Mouse (Mus musculus): ENCODE measurements at regions not wholly inside any gene's neighbourhood (a gene's known extent, or its start where the extent isn't known, plus 50 kb on each side); places are given as distances from the start of the nearest gene placed in this dataset.

- no peak for TF ChIP-seq POLR2A (IDR thresholded peaks at IDR 0.05; ENCODE audit: low read depth, low read length)
- WGBS: 80% methylated on average over 12 of the region's 12 CpGs
- no peak for DNase-seq
- no peaks in the 10 kb centered on the region for H3K36me3 ChIP-seq (ENCODE audit: control insufficient read depth, insufficient read depth, low read length)
- no peak overlapping the region for H3K4me3 ChIP-seq (ENCODE audit: insufficient read depth, low read depth, low read length)
- no peaks in the 10 kb centered on the region for H3K4me1 ChIP-seq (ENCODE audit: control insufficient read depth, insufficient read depth, low read length)
- no peak overlapping the region for H3K27ac ChIP-seq (ENCODE audit: insufficient read depth, low read depth, low read length)
- H3K27me3 ChIP-seq (replicated peaks; ENCODE audit: control insufficient read depth, insufficient read depth, low read length): no peaks in the 10 kb centered on the region
These were observed 101.8 kb downstream of the Nptx2 start for GRCm38 (mm10) chr5:144647311-144648104.

- H3K36me3 ChIP-seq (ENCODE audit: control insufficient read depth, insufficient read depth, low read length): no peaks in the 10 kb centered on the region
- peak; percentile 56 for DNase-seq
- 56% methylated on average over 5 of the region's 5 CpGs for WGBS
- TF ChIP-seq CTCF (conservative IDR thresholded peaks at IDR 0.05; ENCODE audit: insufficient read depth, insufficient read length, low read depth, low read length) (no peak), POLR2A (IDR thresholded peaks at IDR 0.05; ENCODE audit: low read depth, low read length) (no peak)
- no peaks in the 10 kb centered on the region for H3K4me1 ChIP-seq (ENCODE audit: control insufficient read depth, insufficient read depth, low read length)
- H3K27ac ChIP-seq (ENCODE audit: insufficient read depth, low read depth, low read length): no peak overlapping the region
- H3K27me3 ChIP-seq (replicated peaks; ENCODE audit: control insufficient read depth, insufficient read depth, low read length): no peaks in the 10 kb centered on the region
- H3K4me3 ChIP-seq (ENCODE audit: insufficient read depth, low read depth, low read length): no peak overlapping the region
These were observed 106.5 kb downstream of the Nptx2 start for GRCm38 (mm10) chr5:144652231-144652630.

GRCm38 (mm10) chr5:144662031-144662430, 99.6 kb downstream of the Tmem130 start:
- Histone ChIP-seq H3K4me3 (ENCODE audit: insufficient read depth, low read depth, low read length) (no peak overlapping the region), H3K27ac (ENCODE audit: insufficient read depth, low read depth, low read length) (no peak overlapping the region), H3K27me3 (replicated peaks; ENCODE audit: control insufficient read depth, insufficient read depth, low read length) (no peaks in the 10 kb centered on the region; the same call in 1 of the 2 replicates), H3K4me1 (ENCODE audit: control insufficient read depth, insufficient read depth, low read length) (no peaks in the 10 kb centered on the region), H3K36me3 (ENCODE audit: control insufficient read depth, insufficient read depth, low read length) (no peaks in the 10 kb centered on the region)
- TF ChIP-seq CTCF (conservative IDR thresholded peaks at IDR 0.05; ENCODE audit: insufficient read depth, insufficient read length, low read depth, low read length) (0 out of 2 replicates have a peak, but pooled peaks have one; percentile 12), POLR2A (IDR thresholded peaks at IDR 0.05; ENCODE audit: low read depth, low read length) (no peak)
- WGBS: 79% methylated on average over 3 of the region's 3 CpGs
- DNase-seq: no peak

GRCm38 (mm10) chr5:144663981-144664380, 97.6 kb downstream of the Tmem130 start:
- TF ChIP-seq CTCF (conservative IDR thresholded peaks at IDR 0.05; ENCODE audit: insufficient read depth, insufficient read length, low read depth, low read length) (no peak), POLR2A (IDR thresholded peaks at IDR 0.05; ENCODE audit: low read depth, low read length) (no peak)
- no peaks in the 10 kb centered on the region for H3K36me3 ChIP-seq (ENCODE audit: control insufficient read depth, insufficient read depth, low read length)
- H3K4me1 ChIP-seq (ENCODE audit: control insufficient read depth, insufficient read depth, low read length): no peaks in the 10 kb centered on the region
- WGBS: 86% methylated on average over 9 of the region's 9 CpGs
- DNase-seq: no peak
- no peaks in the 10 kb centered on the region; the same call in 1 of the 2 replicates for H3K27me3 ChIP-seq (replicated peaks; ENCODE audit: control insufficient read depth, insufficient read depth, low read length)
- no peak overlapping the region for H3K27ac ChIP-seq (ENCODE audit: insufficient read depth, low read depth, low read length)
- H3K4me3 ChIP-seq (ENCODE audit: insufficient read depth, low read depth, low read length): no peak overlapping the region

- WGBS: 79% methylated on average over 10 of the region's 10 CpGs
- TF ChIP-seq CTCF (conservative IDR thresholded peaks at IDR 0.05; ENCODE audit: insufficient read depth, insufficient read length, low read depth, low read length): no peak
- no peak for TF ChIP-seq POLR2A (IDR thresholded peaks at IDR 0.05; ENCODE audit: low read depth, low read length)
- Histone ChIP-seq H3K36me3 (ENCODE audit: control insufficient read depth, insufficient read depth, low read length) (no peaks in the 10 kb centered on the region), H3K27me3 (replicated peaks; ENCODE audit: control insufficient read depth, insufficient read depth, low read length) (no peaks in the 10 kb centered on the region; the same call in 1 of the 2 replicates), H3K4me1 (ENCODE audit: control insufficient read depth, insufficient read depth, low read length) (0 out of 2 replicates have a peak, but pooled peaks cover 2% of the 10 kb centered on the region), H3K4me3 (ENCODE audit: insufficient read depth, low read depth, low read length) (no peak overlapping the region), H3K27ac (ENCODE audit: insufficient read depth, low read depth, low read length) (no peak overlapping the region)
- DNase-seq: no peak
These were observed 96.9 kb downstream of the Tmem130 start for GRCm38 (mm10) chr5:144664571-144665295.

GRCm38 (mm10) chr5:144668060-144668459, 93.6 kb downstream of the Tmem130 start:
- no peak overlapping the region for H3K4me3 ChIP-seq (ENCODE audit: insufficient read depth, low read depth, low read length)
- DNase-seq: no peak
- TF ChIP-seq POLR2A (IDR thresholded peaks at IDR 0.05; ENCODE audit: low read depth, low read length) (no peak), CTCF (conservative IDR thresholded peaks at IDR 0.05; ENCODE audit: insufficient read depth, insufficient read length, low read depth, low read length) (no peak)
- no peaks in the 10 kb centered on the region for H3K36me3 ChIP-seq (ENCODE audit: control insufficient read depth, insufficient read depth, low read length)
- H3K27ac ChIP-seq (ENCODE audit: insufficient read depth, low read depth, low read length): no peak overlapping the region
- no peaks in the 10 kb centered on the region; the same call in 1 of the 2 replicates for H3K27me3 ChIP-seq (replicated peaks; ENCODE audit: control insufficient read depth, insufficient read depth, low read length)
- WGBS: 71% methylated on average over 3 of the region's 3 CpGs
- 0 out of 2 replicates have a peak, but pooled peaks cover 2% of the 10 kb centered on the region for H3K4me1 ChIP-seq (ENCODE audit: control insufficient read depth, insufficient read depth, low read length)

Measured in kidney, adult 2 months (tissue).